Mouse (Mus musculus) inflammation-experienced regulatory T-cells, adult 6 months (primary cell): ENCODE results near the gene Rpf1. TPM values are rescaled to one million over a fixed set of nuclear protein-coding genes. Genes with fewer than 3 reads are reported as not detected.

Experiments used
- ATAC-seq: one replicate; pipeline ENCODE4 v1.8.0; 2017
- polyA plus RNA-seq, 3 experiments: library from polyadenylated mRNA; unstranded; fragments of 100-300 nt; shearing (Covaris generic); gene quantifications; one replicate each; pipeline ENCODE4 v1.2.1; 2017

The Rpf1 gene
- polyA plus RNA-seq: 10 to 100 TPM; 47.4 to 53.6 (median 50.6) TPM

DNA sequence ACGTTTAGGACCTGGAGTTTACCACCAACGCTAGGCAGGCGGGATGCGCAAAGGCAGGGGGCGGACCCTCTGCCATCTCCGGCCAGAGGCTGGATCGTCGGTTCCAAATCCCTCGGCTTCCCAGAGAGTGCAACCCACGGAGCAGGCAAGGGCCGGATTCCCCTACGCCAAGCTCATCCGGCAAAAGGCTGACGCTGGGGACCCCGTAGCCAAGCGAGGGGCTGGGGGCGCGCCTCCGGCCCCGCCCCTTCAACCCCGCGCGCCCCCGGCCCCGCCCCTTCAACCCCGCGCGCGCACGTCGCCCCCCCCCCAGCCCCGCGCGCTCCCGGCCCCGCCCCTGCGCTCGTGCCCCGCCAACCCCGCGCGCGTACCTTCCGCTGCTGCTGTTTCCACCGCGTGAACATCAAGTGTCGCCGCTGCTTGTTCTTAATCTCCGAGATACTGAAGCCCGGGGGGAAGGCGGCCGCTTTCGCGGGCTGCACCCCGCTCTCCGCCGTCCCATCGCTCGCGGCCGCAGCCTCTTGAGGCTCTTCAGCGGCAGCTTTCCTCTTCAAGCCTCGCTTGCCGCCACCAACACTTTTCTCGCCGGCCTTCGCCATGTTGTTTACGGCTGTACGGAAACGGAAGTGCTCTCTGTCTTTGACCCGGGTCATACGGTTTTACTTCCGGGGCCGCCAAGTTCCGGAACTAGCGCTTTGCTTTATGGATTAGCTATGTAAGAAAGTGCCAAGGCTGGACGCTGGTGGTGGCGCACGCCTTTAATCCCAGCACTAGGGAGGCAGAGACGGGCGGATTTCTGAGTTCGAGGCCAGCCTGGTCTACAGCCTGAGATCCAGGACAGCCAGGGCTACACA is at the start of gene Rpf1:
Gene Rpf1, minus strand, starts transcription at position 632 of the 854 bp plus-strand sequence.
- peak; percentile 97 for ATAC-seq

DNA sequence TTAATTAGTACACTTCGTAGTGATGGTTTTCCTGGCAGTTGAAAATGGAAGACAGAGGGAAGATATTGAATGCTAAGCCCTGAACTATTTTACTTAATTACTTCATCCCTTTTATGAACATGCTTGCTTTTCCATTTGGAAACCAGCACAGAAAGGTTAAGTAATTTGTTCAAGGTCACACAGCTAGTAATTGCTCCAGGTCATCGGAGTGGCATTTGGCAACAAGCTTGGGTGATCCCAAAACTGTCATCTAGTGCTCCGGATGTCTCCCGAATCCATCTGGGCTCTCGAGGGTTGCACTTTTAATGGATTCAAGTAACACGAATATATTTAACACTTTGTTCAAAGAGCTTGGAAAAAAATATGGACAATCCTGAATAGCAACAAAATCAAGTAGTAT is 49.7 kb upstream of the Rpf1 start:
- no peak for ATAC-seq

DNA sequence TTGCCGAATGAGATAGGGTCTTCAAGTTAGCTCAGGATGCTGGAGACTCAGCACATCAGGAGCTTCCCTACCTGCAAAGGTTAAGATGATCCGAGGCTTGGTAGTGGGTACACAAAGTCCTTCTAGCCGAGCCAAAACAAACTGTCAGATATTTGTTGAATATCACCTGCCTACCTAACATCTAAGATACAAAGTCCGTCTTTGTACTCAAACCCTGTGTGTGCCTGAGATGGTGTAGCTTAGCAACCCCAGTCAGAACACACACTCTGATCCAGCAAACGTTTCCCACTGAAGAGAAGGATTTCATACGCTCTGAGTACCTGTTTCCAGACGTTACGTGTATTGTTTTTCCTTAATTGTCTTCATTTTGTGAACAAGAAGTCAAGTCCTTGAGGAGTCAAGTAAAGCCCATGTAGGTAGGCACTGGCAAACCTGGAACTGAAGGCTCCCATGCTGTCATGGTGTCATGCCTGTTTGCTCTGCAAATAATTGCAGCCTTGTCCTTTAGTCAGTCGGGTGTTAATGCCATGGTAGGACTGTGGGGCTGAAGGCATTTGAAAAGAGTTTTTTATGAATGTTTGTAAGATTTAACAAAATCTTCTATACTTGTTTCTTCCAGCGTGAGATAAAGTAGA is 49.0 kb upstream of the Rpf1 start, which contains the start of gene Uox:
Gene Uox, plus strand, starts transcription at position 279 of the 635 bp plus-strand sequence.
- no peak for ATAC-seq

DNA sequence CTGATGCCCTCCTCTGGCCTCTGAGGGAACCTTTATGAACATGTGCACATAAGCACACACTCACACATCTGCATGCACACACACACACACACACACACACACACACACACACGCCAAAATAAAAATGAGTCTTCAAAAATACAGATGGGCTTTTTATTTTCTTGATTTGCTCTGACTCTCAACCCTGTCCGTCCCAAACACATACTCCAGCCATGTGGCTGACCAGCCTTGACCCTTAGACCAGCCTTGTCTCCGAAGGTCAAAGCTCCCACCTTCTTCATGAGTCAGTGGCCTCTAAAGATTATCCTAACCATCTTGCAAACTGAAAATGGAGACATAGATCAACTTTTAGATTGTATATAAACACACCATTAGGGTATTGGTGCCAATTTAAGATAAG is 48.4 kb upstream of the Rpf1 start:
- no peak for ATAC-seq

DNA sequence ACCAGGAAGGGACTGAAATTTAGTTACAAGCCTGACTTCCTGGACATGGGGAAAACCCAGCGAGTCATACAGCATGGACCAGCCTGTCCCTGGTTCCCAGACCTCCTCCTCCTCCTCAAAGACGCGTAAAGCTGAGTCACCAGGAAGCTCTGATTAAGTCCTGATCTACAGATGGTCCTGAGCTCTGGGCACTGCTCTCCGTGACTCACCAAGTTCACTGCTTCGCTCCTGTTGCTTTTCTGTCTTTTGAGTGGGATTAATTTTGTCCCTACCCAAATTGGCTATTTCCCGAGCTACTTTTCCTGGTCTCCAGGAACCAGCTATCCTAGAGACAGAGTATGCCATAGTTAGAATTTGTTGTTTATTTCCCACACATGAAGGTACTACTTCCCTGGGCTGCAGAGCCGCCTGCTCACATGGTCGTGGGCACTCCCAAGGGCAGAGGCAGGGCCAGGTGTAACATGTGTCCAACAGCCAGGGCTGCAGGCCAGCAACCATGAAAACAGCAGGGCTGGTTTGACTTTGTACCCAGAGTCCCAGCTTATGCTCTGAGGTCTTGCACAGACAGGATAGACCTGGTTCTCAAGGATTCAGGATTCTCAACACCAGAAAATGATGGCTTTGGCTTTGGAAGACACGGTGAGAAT is 46.8 kb upstream of the Rpf1 start:
- ATAC-seq: no peak

DNA sequence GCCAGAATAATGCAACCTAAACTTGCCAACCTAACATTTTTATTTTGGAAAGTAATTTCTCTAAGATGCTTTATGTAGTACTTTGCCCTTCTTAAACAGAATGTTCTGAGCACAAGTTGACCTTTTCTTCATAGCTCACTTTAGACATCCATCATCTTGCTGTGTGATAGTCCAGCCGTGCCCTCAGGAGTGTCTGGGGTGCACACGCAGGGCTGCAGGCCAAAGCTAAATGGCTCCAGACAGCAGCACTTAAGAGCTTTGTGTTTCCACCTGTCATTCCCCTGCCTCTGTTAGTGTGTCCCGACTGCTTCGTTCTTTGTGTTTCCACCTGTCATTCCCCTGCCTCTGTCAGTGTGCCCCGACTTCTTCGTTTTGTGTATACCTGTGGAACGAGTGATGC is 46.1 kb upstream of the Rpf1 start:
- no peak for ATAC-seq

DNA sequence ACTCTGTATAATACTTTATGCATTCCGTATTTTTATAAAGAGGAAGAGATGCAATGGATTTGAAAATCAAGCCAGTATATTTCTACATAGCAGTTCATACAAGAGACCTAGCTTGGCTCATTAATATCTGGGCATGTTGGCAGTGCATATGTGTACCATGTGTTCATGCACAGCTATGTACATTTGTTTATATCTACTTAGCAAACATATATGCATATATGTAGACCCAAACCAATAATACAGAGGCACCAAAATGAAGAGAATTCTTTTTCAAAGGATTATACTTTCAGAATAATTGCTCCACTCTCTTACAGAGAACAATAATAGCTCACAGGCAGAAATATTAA is 43.8 kb upstream of the Rpf1 start:
- no peak for ATAC-seq

DNA sequence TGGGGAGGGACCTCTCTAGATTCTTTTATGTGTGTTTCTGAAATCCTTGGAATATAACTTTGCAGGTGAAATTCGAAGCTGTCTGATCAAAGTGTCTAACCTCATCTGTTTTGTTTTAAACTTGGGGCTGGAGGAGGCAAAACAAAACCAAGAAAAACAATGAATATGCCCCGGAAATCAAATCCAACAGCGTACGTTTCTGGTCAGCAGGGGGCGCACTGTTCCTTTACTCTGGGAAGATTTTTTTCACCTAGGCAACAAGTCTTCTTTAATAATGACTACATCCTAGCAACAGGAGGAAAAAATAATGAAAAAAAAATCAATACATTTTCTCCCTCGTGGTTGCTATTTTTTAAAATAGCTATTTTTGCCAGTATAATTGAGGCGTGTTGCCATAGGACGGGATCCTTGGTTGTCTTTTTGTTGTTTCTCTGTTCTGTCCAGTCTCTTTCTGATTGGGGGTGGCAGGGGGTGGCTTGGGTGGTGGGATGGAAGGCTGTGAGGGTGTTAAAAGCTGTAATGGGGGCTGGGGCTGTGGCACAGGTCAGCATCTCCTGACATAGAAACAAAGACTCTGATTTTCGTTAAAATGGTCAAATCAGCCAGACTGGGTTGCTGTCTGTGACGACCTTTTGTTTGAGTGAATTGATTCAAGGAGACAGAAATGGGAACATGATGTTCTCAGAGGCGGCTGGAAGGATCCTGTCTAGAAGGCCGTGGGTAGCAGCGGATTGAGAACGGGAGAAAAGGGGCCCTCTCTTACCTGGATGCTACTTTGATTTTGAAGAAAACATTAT is 43.2 kb upstream of the Rpf1 start:
- peak; percentile 88 for ATAC-seq

DNA sequence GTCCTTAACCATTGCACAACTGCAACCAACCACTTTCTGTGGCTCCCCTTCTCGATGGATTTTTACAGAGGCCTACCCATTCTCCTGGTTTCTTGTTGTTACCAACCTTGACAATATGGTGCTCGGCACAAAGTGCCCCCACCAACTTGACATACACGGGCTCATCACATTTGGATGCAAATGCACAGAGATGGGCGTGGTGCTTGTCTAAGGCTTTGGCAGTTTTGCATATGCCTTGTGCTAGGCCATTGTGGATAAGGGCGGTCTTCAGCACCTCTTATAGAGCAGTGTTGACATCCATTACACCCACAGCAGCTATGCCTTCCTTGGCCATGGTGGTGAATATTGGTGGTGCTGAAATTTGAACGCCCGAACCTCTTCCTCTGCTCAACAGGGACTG is 41.7 kb upstream of the Rpf1 start:
- no peak for ATAC-seq

DNA sequence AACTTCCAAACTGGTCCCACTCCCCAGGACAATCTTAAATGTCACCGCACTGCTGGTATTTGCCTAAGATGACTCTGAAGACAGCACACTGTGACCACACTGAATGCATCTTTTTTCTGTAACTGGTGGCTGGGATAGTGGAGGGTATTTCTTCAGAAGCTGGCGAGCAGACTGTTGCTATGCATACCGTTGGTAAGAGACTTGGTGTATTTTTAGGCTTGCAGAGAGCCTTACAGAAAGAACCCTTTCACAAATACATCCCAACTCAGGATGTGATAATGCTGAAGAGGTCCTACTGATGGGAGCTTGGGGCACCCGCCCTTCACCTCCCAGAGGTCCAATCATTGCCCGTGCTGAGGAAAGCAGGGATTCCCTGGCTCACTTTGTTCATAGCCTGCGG is 36.3 kb upstream of the Rpf1 start:
- ATAC-seq: no peak

DNA sequence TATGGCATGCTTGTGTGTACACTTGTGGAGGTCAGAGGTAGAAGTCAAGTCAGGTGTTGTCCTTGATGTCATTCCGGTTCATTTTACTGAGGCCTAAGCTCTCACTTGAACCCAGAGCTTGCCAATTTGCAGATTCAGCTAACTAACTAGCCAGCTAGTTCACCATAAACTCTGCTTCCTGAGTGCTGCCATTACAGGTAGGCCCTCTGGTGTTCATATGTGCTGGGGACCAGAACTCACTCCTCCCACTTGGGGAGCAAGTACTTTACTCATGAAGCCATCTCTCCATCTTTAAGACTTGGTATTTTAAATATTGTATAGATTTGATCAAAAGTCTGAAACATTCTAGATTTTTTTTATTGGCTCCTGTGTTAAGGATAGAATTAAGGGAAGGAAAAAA is 35.3 kb upstream of the Rpf1 start:
- ATAC-seq: no peak

DNA sequence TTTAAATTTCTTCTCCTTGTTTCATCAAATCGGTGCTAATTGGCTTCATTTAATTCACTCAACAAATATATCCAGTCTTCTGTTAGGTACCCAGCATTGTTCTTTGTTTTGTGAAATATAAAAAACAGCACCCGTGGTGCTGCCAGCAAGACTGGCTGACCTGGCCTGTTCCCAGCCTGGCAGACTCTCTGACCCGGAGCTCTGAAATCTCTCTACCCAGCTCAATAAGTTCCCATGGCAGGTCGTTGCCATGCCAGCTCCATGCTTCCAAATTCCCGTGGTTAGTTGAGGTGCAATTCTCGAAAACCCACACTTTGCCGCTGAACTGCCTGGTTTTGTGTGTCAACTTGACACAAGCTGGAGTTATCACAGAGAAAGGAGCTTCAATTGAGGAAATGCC is 33.6 kb upstream of the Rpf1 start:
- no peak for ATAC-seq

DNA sequence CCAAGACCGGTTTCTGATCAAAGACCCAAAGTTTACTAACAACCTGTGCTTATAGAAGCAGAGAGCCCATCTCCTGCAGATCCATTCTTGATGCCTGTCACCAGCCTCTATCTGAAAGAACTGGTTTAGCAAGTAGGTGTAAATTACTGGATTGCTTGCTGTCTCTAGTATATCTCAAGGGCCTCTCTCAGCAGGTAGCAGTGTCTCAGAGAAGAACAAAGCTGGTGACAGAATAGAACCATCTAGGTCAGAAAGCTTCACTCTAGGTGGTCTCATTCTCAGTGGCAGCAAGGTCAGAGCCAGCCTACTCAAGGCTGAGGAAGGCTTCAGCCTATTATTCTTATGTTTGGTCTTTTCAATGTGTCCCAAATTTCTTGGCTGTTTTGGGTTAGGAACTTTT is 22.4 kb upstream of the Rpf1 start:
- no peak for ATAC-seq

DNA sequence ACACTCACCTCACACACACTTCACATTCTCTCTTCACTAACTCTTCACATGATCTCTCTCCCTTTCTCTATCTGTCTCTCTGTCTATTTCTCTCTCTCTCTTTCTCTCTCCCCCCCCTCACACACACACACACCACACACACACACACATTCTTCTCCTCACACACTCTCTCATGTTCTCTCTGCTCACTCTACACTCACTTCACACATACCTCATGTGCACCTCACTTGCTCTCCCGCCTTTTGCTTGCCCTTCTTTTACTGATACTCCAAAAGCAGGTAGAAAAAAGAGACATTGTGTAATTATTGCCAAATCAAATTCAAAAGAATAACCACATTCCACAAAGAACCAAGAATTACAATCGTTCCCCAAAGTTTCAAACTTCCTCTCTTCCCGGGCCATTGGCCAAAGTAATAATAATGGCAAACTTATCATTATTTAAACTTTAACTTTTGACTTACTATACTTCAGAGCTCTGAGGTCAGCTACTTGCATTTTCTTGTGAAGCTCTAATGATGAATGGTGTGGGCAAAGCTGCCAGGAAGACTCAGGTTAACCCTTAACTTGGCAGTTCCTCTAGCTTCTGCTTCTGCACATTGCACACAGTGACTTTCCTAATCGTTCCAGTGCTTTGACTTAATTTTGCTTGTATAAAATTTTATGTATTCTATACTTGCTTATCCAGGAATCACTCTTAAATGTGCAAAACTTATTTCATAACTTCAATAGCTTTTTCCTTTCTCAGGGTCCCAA is 19.5 kb upstream of the Rpf1 start:
- ATAC-seq: no peak

DNA sequence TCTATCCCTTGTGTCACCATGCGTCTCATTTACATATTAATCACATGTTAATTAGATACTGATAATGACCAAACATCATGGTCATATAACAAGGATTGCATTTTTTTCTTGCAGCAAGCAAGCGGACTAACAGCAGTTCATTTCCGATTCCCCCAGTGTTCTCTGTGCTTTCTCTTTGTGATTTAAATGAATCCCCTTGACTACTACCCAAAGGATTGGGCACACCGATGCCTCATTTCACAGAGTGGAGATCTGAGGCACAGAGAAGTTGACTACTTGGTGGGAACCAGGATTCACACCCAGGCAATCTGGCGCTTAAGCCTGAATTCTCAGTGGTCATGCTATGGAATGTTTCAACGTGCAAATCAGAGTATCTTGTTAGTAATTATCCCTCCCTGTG is 13.8 kb upstream of the Rpf1 start:
- no peak for ATAC-seq

DNA sequence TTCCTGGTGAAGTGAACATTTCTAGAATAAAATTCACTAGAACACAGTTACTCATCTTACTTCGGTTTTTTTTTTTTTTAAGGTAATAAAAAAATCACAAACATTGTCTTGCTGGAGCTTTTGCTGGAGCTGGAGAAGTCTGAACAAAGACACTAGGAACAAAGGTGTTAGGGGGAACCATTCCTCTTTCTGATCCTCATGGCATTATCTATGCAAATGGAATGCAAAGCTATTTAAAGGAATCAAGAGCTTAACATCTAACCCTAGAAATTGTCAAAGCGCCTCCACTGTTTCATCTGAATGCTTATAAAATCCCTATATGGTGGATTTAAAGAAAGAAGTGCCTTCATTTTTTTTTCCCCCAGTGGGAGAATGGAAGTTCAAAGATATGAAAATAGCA is 7.1 kb upstream of the Rpf1 start:
- ATAC-seq: no peak

DNA sequence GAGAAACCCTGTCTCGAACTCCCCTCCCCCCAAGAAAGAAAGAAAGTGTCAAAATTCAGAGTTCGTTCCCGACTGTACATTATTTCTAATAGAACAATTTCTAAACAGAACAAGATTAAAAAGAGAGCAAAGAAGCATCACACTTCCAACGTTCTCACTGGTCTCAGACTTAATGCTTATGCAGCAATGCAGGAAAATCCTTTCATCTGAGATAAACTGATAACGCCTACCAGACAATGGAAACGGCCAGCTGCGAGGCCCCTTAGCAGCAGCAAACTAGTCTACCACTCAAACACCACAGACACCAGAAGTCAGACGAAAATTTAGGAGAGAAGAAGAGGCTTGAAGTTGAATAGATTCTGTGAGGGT is 407 bp upstream of the Rpf1 start:
- peak; percentile 2 for ATAC-seq

DNA sequence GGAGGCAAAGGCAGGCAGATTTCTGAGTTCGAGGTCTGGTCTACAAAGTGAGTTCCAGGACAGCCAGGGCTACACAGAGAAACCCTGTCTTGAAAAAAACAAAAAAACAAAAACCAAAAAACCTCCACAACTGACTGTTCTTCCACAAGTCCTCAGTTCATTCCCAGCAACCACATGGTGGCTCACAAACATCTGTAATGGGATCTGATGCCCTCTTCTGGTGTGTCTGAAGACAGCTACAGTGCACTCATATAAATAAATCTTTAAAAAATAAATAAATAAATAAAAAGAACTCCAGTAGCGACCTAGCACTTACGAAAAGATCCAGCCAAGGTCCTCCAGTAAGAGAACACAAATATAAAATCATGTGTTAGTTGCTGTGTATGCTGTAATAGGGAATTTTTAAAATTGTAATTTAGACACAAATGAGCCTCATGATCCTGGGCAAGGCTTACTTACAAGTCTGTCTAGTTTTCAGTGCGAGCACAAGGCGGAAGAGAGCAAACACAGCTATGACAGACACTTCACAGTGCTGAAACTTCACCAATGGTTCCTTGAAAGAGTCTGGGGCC is 917 bp downstream of the Rpf1 start:
- ATAC-seq: peak; percentile 13

DNA sequence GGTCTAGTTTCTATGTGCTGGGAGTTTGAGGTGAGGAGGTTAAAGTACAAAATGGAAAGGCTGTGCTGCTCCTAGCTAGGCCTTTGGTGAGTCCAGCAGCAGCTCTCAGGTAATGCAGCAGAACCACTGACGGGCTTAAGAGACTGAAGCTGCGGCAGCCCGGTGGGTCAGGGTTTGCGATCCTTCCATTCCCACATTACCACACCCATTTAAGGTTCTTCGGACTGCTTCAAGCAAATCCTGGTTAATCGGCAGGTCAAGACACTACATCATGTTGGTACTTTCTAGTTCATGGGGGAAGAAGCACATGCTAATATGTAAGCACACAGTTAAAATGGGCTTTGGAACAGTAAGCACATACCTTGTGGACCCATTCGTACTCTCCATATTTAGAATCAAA is 14.5 kb downstream of the Rpf1 start:
- ATAC-seq: no peak

DNA sequence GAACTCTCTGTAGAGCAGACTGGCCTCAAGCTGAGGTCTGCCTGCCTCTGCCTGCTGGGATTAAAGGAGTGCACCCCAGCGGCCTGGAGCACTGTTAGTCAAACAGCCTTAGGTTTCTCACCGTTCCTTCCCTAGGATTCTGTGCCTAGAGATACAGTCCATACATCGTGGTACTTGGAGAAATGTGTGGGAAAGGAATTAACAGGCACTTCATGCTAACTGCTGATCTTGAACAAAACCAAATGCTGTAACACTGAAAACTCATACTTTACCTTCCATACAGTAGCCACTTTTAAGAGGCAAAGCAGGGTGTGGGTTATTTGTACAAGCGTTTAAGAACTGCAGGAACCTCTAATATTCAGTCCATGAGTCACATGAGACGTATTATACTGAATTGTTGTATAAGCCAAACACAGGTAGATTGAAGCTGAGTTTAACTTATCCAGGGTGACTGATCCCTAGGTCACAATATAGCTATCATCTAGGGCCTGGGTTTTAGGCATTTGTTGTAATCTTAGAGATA is 19.6 kb downstream of the Rpf1 start:
- no peak for ATAC-seq

DNA sequence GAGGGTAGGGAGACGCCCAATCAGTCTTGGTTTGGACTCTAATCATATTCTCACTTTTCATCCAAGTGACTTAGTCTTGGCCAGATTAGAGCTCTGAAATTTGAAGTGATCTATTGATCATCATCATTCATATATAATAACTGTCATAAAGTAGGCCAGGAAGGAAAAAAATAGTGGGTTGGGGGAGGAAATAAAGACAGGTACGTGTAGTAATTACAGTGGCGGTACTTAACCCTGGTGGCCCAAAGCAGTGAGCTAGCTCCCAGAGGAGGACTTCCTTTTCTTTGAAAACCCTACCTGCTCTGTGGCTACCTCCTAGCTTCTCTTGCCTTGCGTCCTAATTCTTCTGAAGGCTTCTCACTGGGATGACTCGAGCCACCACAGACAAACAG is 20.4 kb downstream of the Rpf1 start:
- ATAC-seq: peak; percentile 16
